ENCODE assay signal across 8 mouse cellular contexts in genomic region chr12:54202765-54203655, GRCm38 (mm10). TPM values are rescaled to one million over a fixed set of nuclear protein-coding genes. Genes with fewer than 3 reads are reported as not detected.
DNase-seq lines count a peak whose midpoint lies in the region; ATAC-seq and TF ChIP-seq lines count a peak whose summit lies in the region.

No protein-coding gene starts in this region.

- H3K79me3 ChIP-seq in C2C12 (ENCODE audit: low read depth), result peaks cover 29% of the 10 kb centered on the region

- H3K4me3 ChIP-seq in C2C12 (ENCODE audit: insufficient read depth, poor library complexity, severe bottlenecking), result peak overlapping the region; percentile 68
- H3K4me3 ChIP-seq in heart, postnatal 0 days (ENCODE audit: low read depth, low read length), result peak overlapping the region; percentile 67

- no peak for TF ChIP-seq EP300 in heart, postnatal 0 days (IDR thresholded peaks at IDR 0.05; ENCODE audit: low read depth)

- H3K9me3 ChIP-seq in heart, postnatal 0 days (replicated peaks; ENCODE audit: control insufficient read depth, low read length), result no peaks in the 10 kb centered on the region

- H3K27ac ChIP-seq in heart, postnatal 0 days (ENCODE audit: low read depth), result peak overlapping the region; percentile 75

- DNase-seq in cerebellum, postnatal 10 days, result peak; percentile 65 to 71
- no peak for DNase-seq in cerebellum, adult 9-11 months
- peak; percentile 42 for DNase-seq in heart, postnatal 0 days (ENCODE audit: low spot score)
- peak; percentile 54 to 69 for DNase-seq in kidney, postnatal 4 days
- DNase-seq in spleen, postnatal 36 days (ENCODE audit: low spot score in 2 of 2), result peak; percentile 23 to 24

- no peak for TF ChIP-seq CTCF in C2C12 (IDR thresholded peaks at IDR 0.05; ENCODE audit: control insufficient read depth, insufficient read depth, insufficient read length)
- no peak for TF ChIP-seq CTCF in heart, postnatal 0 days (IDR thresholded peaks at IDR 0.05; ENCODE audit: low read depth)

- H3K4me1 ChIP-seq in heart, postnatal 0 days (ENCODE audit: control insufficient read depth, insufficient read depth), result peaks cover 30% of the 10 kb centered on the region

- H3K9ac ChIP-seq in heart, postnatal 0 days (replicated peaks; ENCODE audit: low read depth, low read length), result peak overlapping the region; percentile 66

- peaks cover 56% of the 10 kb centered on the region for H3K79me2 ChIP-seq in C2C12 (ENCODE audit: control insufficient read depth, insufficient read depth)

- WGBS in heart, postnatal 0 days, result under 1% methylated on average over 55 of the region's 55 CpGs

- no peaks in the 10 kb centered on the region for H3K27me3 ChIP-seq in C2C12 (ENCODE audit: control insufficient read depth, insufficient read depth, insufficient read length)
- no peaks in the 10 kb centered on the region for H3K27me3 ChIP-seq in heart, postnatal 0 days (ENCODE audit: control insufficient read depth, insufficient read depth, low read length)

- no peaks in the 10 kb centered on the region for H3K36me3 ChIP-seq in C2C12 (ENCODE audit: control insufficient read depth, insufficient read depth)
- H3K36me3 ChIP-seq in heart, postnatal 0 days (replicated peaks; ENCODE audit: control insufficient read depth, insufficient read depth, low read length), result no peaks in the 10 kb centered on the region

- peak overlapping the region; percentile 92 for H3K4me2 ChIP-seq in heart, postnatal 0 days (ENCODE audit: low read depth, low read length)

- H3ac ChIP-seq in C2C12 (ENCODE audit: control insufficient read depth, insufficient read length, low read depth), result peak overlapping the region; percentile 67

- ATAC-seq in common myeloid progenitor, adult 5-6 weeks (replicated peaks; ENCODE audit: low read depth, poor library complexity, severe bottlenecking), result peak; percentile 33
- peak; percentile 57 for ATAC-seq in heart, postnatal 0 days (ENCODE audit: insufficient read depth, low read depth)
- ATAC-seq in megakaryocyte-erythroid progenitor cell, adult 5-6 weeks (replicated peaks; ENCODE audit: low FRiP score, low TSS enrichment, poor library complexity, severe bottlenecking), result 0 out of 2 replicates have a peak, but pooled peaks have one; percentile 20

TF ChIP-seq in C2C12, 6 proteins besides CTCF, POLR2A, EP300 and RAD21:
- TF ChIP-seq MYOG (IDR thresholded peaks at IDR 0.05; ENCODE audit: control insufficient read depth, extremely low read depth, insufficient read length), result no peak
- TF ChIP-seq MYOD1 (IDR thresholded peaks at IDR 0.05; ENCODE audit: control insufficient read depth, insufficient read length, low read depth), result no peak
- TF ChIP-seq MAX (IDR thresholded peaks at IDR 0.05), result peak; percentile 43

RNA-seq across cellular contexts. Expression of gene Egln3, which starts 0.7 kb away (rescaled TPM):
- 46.5 TPM for polyA plus RNA-seq in C2C12 (2012; fragmentation: generic; extraction: Trizol)
- 18.4 and 30.1 TPM in 2 replicates for total RNA-seq in common myeloid progenitor, adult 5-6 weeks (2017)
- total RNA-seq in heart, postnatal 0 days (2014; rRNA removed; ENCODE audit: low replicate concordance), result 56.8 and 61.4 TPM in 2 replicates
- polyA plus RNA-seq in heart, postnatal 0 days (2015; fragmentation: Nextera tagmentation; extraction: Ambion mirVana), result 12.4 and 13.5 TPM in 2 replicates
- 1.1 TPM in 1 of 2 replicates, not detected in the other for total RNA-seq in megakaryocyte-erythroid progenitor cell, adult 5-6 weeks (2014; fragmentation: Nextera tagmentation)
- 0.76 TPM in 1 of 2 replicates, not detected in the other for total RNA-seq in megakaryocyte-erythroid progenitor cell, adult 5-6 weeks (2017)
